Mouse (Mus musculus): ENCODE measurements at regions not wholly inside any gene's neighbourhood (a gene's known extent, or its start where the extent isn't known, plus 50 kb on each side); places are given as distances from the start of the nearest gene placed in this dataset.

- H3K4me3 ChIP-seq: no peak overlapping the region
- DNase-seq (ENCODE audit: low spot score): no peak
- H3K4me1 ChIP-seq (replicated peaks): no peaks in the 10 kb centered on the region
- no peaks in the 10 kb centered on the region for H3K9me3 ChIP-seq
- 83% methylated on average over 6 of the region's 6 CpGs for WGBS
- H3K27me3 ChIP-seq (ENCODE audit: insufficient read depth, poor library complexity, severe bottlenecking): no peaks in the 10 kb centered on the region
- H3K36me3 ChIP-seq: no peaks in the 10 kb centered on the region
- H3K27ac ChIP-seq: no peak overlapping the region
These were observed 97.4 kb upstream of the Adgrf1 start for GRCm38 (mm10) chr17:43172657-43173165.

- Histone ChIP-seq H3K36me3 (no peaks in the 10 kb centered on the region), H3K27me3 (ENCODE audit: insufficient read depth, poor library complexity, severe bottlenecking) (no peaks in the 10 kb centered on the region), H3K27ac (no peak overlapping the region), H3K4me1 (replicated peaks) (no peaks in the 10 kb centered on the region), H3K4me3 (no peak overlapping the region), H3K9me3 (no peaks in the 10 kb centered on the region)
- DNase-seq (ENCODE audit: low spot score): no peak
- 82% methylated on average over 1 of the region's 1 CpGs for WGBS
These were observed 95.3 kb upstream of the Adgrf1 start for GRCm38 (mm10) chr17:43174860-43175259.

DNA sequence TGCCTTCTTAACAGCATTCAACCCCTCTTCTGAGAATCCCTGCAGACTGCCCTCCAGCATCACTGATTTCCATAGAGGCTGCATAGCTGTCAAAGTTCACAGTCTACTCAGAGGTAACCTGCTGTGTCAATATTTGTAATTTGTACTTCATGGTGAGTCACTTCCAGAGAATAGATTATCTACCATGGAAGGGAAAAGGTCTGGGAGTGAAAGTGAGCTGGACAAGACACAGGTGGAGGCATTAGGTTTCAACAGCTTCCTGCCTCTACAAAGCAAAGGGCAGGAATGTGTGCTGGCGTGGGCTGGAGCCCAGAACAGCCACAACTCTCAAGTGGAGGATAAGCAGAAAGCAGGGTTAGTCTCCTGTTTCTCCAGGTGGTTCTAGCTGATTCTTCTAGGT, 92.9 kb upstream of the Adgrf1 start:
- no peak overlapping the region for H3K27ac ChIP-seq
- 56% methylated on average over 1 of the region's 1 CpGs for WGBS
- H3K36me3 ChIP-seq: no peaks in the 10 kb centered on the region
- H3K9me3 ChIP-seq: no peaks in the 10 kb centered on the region
- no peak for DNase-seq (ENCODE audit: low spot score)
- no peaks in the 10 kb centered on the region for H3K27me3 ChIP-seq (ENCODE audit: insufficient read depth, poor library complexity, severe bottlenecking)
- H3K4me1 ChIP-seq (replicated peaks): no peaks in the 10 kb centered on the region
- H3K4me3 ChIP-seq: no peak overlapping the region

DNA sequence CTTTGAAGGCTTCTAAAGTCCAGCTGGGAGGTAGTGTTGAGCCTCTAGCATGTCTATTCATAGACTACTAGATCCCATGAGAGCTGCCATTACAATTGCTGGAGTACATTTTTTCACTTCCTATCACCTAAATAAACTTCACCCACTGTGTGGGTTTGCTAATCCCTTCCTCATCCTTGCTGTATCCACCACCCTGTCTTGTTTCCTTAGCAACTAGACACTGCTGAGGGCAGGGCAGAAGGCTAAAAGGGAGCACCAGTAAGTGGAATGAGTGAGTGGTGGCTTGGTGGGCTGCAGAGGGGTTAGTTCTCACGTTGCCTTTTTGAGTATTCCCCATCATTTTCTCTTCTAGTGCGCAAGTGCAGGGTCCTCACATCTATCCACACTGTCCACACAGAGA, 80.1 kb upstream of the Adgrf1 start:
- no peak for DNase-seq (ENCODE audit: low spot score)
- Histone ChIP-seq H3K4me1 (replicated peaks) (no peaks in the 10 kb centered on the region), H3K27ac (no peak overlapping the region), H3K4me3 (no peak overlapping the region), H3K36me3 (no peaks in the 10 kb centered on the region), H3K9me3 (no peaks in the 10 kb centered on the region), H3K27me3 (ENCODE audit: insufficient read depth, poor library complexity, severe bottlenecking) (no peaks in the 10 kb centered on the region)
- 71% methylated on average over 2 of the region's 2 CpGs for WGBS

- DNase-seq (ENCODE audit: low spot score): no peak
- Histone ChIP-seq H3K27ac (no peak overlapping the region), H3K4me1 (replicated peaks) (no peaks in the 10 kb centered on the region), H3K4me3 (no peak overlapping the region), H3K36me3 (no peaks in the 10 kb centered on the region), H3K27me3 (ENCODE audit: insufficient read depth, poor library complexity, severe bottlenecking) (no peaks in the 10 kb centered on the region), H3K9me3 (no peaks in the 10 kb centered on the region)
- 83% methylated on average over 3 of the region's 3 CpGs for WGBS
These were observed 79.2 kb upstream of the Adgrf1 start for GRCm38 (mm10) chr17:43190853-43191485.

DNA sequence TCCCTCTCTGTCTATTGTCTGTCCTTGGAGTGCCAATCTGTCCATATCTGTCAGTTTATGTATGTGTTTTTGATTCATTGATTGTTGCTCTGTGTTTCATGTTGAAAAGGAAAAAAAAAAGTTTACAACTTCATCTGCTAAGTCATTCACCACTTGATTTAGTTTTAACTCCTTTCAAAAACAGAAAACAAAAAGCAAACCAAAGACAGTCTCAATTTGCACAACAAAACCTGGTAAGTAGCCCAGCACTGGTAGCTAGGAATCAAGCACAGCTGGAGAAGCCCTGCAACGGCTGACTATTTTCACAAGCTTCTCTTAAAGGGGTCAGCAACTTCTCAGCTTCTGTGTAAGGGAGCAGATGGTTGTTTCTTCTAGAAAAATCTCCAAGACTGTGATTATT, 72.9 kb upstream of the Adgrf1 start:
- Histone ChIP-seq H3K4me3 (no peak overlapping the region), H3K4me1 (replicated peaks) (no peaks in the 10 kb centered on the region), H3K9me3 (no peaks in the 10 kb centered on the region), H3K27me3 (ENCODE audit: insufficient read depth, poor library complexity, severe bottlenecking) (no peaks in the 10 kb centered on the region), H3K27ac (no peak overlapping the region), H3K36me3 (no peaks in the 10 kb centered on the region)
- DNase-seq (ENCODE audit: low spot score): no peak
- WGBS: 30% methylated on average over 1 of the region's 1 CpGs

DNA sequence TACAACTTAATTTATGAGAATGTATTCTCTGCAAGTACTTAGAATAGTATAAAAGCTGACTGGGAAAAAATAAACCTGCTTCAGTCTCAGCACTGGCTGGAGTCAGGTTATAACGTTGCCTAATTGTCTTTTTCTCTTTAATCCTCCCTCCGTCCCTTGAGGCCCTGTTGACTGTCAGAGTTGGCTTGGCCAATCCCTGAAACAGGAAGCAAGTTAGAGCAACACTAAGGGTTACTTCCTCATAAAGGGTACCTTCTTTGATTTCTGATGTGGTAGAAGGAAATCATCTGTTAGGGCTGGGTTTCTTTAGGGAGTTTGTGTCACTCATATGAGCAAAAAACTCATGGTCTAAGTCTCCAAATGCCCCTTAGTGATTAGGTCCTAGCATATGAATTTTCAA, 69.3 kb upstream of the Adgrf1 start:
- no peak for DNase-seq (ENCODE audit: low spot score)
- Histone ChIP-seq H3K9me3 (no peaks in the 10 kb centered on the region), H3K4me1 (replicated peaks) (no peaks in the 10 kb centered on the region), H3K4me3 (no peak overlapping the region), H3K27me3 (ENCODE audit: insufficient read depth, poor library complexity, severe bottlenecking) (no peaks in the 10 kb centered on the region), H3K27ac (no peak overlapping the region), H3K36me3 (no peaks in the 10 kb centered on the region)
- 71% methylated on average over 2 of the region's 2 CpGs for WGBS

DNA sequence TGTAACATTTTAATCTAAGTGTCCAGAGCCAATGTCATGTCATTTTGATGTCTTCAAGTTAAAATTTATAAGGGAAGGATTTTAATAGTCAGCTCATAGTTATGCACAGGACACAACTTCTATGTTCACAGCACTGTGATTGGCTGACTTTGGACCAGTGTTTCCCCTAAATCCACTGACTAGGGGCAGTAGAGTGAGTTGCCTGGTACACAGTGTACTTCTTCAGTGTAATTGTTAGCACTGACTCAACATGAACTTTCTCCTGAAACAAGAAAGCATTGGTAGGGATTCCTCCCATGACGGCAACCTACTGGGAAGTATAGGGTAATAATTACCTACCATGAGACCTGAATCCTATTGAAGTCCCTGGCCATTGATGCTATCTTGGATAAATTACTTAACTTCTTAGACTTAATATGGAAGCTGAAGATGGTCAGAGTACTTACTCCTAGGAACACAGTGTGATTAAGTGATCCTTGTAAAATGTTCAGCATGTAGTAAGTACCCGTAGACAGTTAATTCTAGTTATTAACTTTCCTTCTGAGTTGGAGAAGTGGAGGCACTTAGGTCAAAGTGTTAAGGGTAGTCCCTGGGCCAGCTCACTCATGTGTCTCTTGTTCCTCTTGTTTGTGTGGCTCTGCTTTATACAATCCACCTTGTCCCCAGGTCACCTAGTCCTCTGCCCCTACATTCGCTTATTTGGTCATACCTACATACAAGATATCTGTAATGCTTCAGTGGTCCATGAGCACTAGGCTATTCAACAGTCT, 63.2 kb upstream of the Adgrf1 start:
- no peaks in the 10 kb centered on the region for H3K9me3 ChIP-seq
- H3K27ac ChIP-seq: no peak overlapping the region
- H3K4me3 ChIP-seq: no peak overlapping the region
- DNase-seq (ENCODE audit: low spot score): no peak
- 94% methylated on average over 3 of the region's 3 CpGs for WGBS
- no peaks in the 10 kb centered on the region for H3K27me3 ChIP-seq (ENCODE audit: insufficient read depth, poor library complexity, severe bottlenecking)
- H3K4me1 ChIP-seq (replicated peaks): no peaks in the 10 kb centered on the region
- no peaks in the 10 kb centered on the region for H3K36me3 ChIP-seq

DNA sequence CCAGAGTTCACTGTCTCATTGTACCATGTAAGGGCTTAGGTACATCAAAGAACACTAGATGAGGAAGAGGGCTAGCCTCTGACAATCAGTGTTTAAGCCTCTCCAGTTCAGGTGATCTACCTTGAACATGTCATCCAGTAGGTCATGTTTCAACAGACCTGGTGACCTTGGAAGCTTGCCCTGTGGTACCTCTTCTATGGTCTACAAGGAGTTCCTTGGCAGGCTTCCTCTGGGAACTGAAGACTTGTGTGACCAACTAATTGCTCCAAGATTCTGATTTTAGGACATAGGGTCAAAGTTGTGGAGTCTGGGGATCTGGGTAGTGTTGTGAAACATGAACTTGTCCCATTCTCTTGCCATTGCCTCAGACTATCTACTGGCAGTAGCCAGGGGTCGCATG, 60.4 kb upstream of the Adgrf1 start:
- WGBS: 74% methylated on average over 1 of the region's 1 CpGs
- H3K4me3 ChIP-seq: no peak overlapping the region
- DNase-seq (ENCODE audit: low spot score): no peak

GRCm38 (mm10) chr17:43214038-43214437, 56.1 kb upstream of the Adgrf1 start:
- Histone ChIP-seq H3K27me3 (ENCODE audit: insufficient read depth, poor library complexity, severe bottlenecking) (no peaks in the 10 kb centered on the region), H3K9me3 (peaks cover 2% of the 10 kb centered on the region; the same call in 1 of the 2 replicates), H3K4me3 (no peak overlapping the region), H3K36me3 (no peaks in the 10 kb centered on the region), H3K4me1 (replicated peaks) (no peaks in the 10 kb centered on the region), H3K27ac (no peak overlapping the region)
- no peak for DNase-seq (ENCODE audit: low spot score)
- 97% methylated on average over 1 of the region's 1 CpGs for WGBS

More for the DNA sequence above, 60.4 kb upstream of the Adgrf1 start:
- peaks cover 2% of the 10 kb centered on the region; the same call in 1 of the 2 replicates for H3K9me3 ChIP-seq
- no peaks in the 10 kb centered on the region for H3K4me1 ChIP-seq (replicated peaks)
- H3K36me3 ChIP-seq: no peaks in the 10 kb centered on the region
- no peaks in the 10 kb centered on the region for H3K27me3 ChIP-seq (ENCODE audit: insufficient read depth, poor library complexity, severe bottlenecking)
- H3K27ac ChIP-seq: no peak overlapping the region

GRCm38 (mm10) chr17:43219636-43220035, 50.5 kb upstream of the Adgrf1 start:
- no peak for DNase-seq (ENCODE audit: low spot score)
- Histone ChIP-seq H3K4me1 (replicated peaks) (no peaks in the 10 kb centered on the region), H3K4me3 (no peak overlapping the region), H3K27me3 (ENCODE audit: insufficient read depth, poor library complexity, severe bottlenecking) (no peaks in the 10 kb centered on the region), H3K36me3 (no peaks in the 10 kb centered on the region), H3K27ac (no peak overlapping the region), H3K9me3 (no peaks in the 10 kb centered on the region)
- 73% methylated on average over 4 of the region's 4 CpGs for WGBS

Measured in hindbrain, embryonic 10.5 days (tissue).